Mouse (Mus musculus) T-helper 1 cell (primary cell): Measurements from ENCODE around the gene Phf1.

Source experiments
- in situ Hi-C: fragments of 300-600 bp; cut with MboI, MseI; formaldehyde crosslinking; loops from one replicate; pipeline ENCODE4 v1.15.1; 2025; ENCODE audit warnings: high pct_unique_total_duplicates

Phf1 gene

GRCm38 (mm10) chr17:26933885-26934827, 1.3 kb downstream of the Phf1 start:
- in situ Hi-C loops, result no loop called here

GRCm38 (mm10) chr17:26935027-26935426, 2.2 kb downstream of the Phf1 start:
- in situ Hi-C loops, result no loop called here

GRCm38 (mm10) chr17:26936453-26936852, 3.6 kb downstream of the Phf1 start:
- in situ Hi-C loops, result no loop called here

GRCm38 (mm10) chr17:26936921-26937695, 4.3 kb downstream of the Phf1 start:
- in situ Hi-C loops, result no loop called here

GRCm38 (mm10) chr17:26937883-26938695, 5.2 kb downstream of the Phf1 start:
- in situ Hi-C loops, result no loop called here

GRCm38 (mm10) chr17:26938731-26939130, 5.9 kb downstream of the Phf1 start:
- in situ Hi-C loops, result no loop called here

GRCm38 (mm10) chr17:26939178-26939972, 6.5 kb downstream of the Phf1 start, which contains the start of gene Cuta:
TSS of gene Cuta (minus strand) at chr17:26939569.
- in situ Hi-C loops, result no loop called here

GRCm38 (mm10) chr17:26939973-26940300, 7.1 kb downstream of the Phf1 start:
- in situ Hi-C loops, result loop anchor here (10.0 kb wide), 1 partner anchor 1755 kb away; the partner anchor contains the start of genes BC003965 and Unkl

- in situ Hi-C loops, result loop anchor here (10.0 kb wide), 1 partner anchor 1756 kb away; the partner anchor contains the start of genes BC003965 and Unkl
Measured at GRCm38 (mm10) chr17:26941031-26941789, 8.4 kb downstream of the Phf1 start, which contains the start of gene Syngap1. TSS of gene Syngap1 (plus strand) at chr17:26941253.

- in situ Hi-C loops, result loop anchor here (10.0 kb wide), 1 partner anchor 1757 kb away; the partner anchor contains the start of genes BC003965 and Unkl
Measured at GRCm38 (mm10) chr17:26941841-26942570, 9.2 kb downstream of the Phf1 start.

- in situ Hi-C loops, result loop anchor here (10.0 kb wide), 1 partner anchor 1761 kb away; the partner anchor contains the start of genes BC003965 and Unkl
Measured at GRCm38 (mm10) chr17:26945824-26946495, 13.1 kb downstream of the Phf1 start.

GRCm38 (mm10) chr17:26946567-26946966, 13.7 kb downstream of the Phf1 start:
- in situ Hi-C loops, result loop anchor here (10.0 kb wide), 1 partner anchor 1762 kb away; the partner anchor contains the start of genes BC003965 and Unkl

- in situ Hi-C loops, result loop anchor here (10.0 kb wide), 1 partner anchor 1763 kb away; the partner anchor contains the start of genes BC003965 and Unkl
Measured at GRCm38 (mm10) chr17:26947231-26948100, 14.6 kb downstream of the Phf1 start.

- in situ Hi-C loops, result loop anchor here (10.0 kb wide), 1 partner anchor 1764 kb away; the partner anchor contains the start of genes BC003965 and Unkl
Measured at GRCm38 (mm10) chr17:26948316-26949050, 15.6 kb downstream of the Phf1 start.

GRCm38 (mm10) chr17:26949051-26949577, 16.3 kb downstream of the Phf1 start:
- in situ Hi-C loops, result loop anchor here (10.0 kb wide), 1 partner anchor 1764 kb away; the partner anchor contains the start of genes BC003965 and Unkl

- in situ Hi-C loops, result loop anchor here (10.0 kb wide), 1 partner anchor 1765 kb away; the partner anchor contains the start of genes BC003965 and Unkl
Measured at GRCm38 (mm10) chr17:26949866-26950265, 17.0 kb downstream of the Phf1 start.
